Comparison of ENCODE assay signal across 10 mouse cellular contexts in genomic region chr6:31197631-31198338, GRCm38 (mm10).
DNase-seq lines count a peak whose midpoint lies in the region; ATAC-seq and TF ChIP-seq lines count a peak whose summit lies in the region.
"Had no signal": no experiment of that assay in that cellular context is flagged by ENCODE, and none has a peak within 500 bp of the region (broad histone marks: within the 10 kb centered on the region; RNA-seq: fewer than 3 reads in every experiment).

No protein-coding gene starts in this region.

- no peak for DNase-seq in kidney, adult 2 months
- peak; percentile 69 for DNase-seq in thymus, postnatal 4 days
- DNase-seq in thymus, adult 18-20 months, result no peak
- peak; percentile 49 to 55 for DNase-seq in cerebellum, postnatal 10 days
- no peak for DNase-seq in ovary, adult 18-20 months (ENCODE audit: low spot score)
- no peak for DNase-seq in hindbrain, embryonic 14.5 days (ENCODE audit: low spot score)
- DNase-seq: kidney, adult 11 months had no signal

- H3K9me3 ChIP-seq in kidney, embryonic 16.5 days (ENCODE audit: low read length), result no peaks in the 10 kb centered on the region
- no peaks in the 10 kb centered on the region for H3K9me3 ChIP-seq in hindbrain, embryonic 14.5 days (ENCODE audit: control insufficient read depth, low read length)
- H3K9me3 ChIP-seq in forebrain, embryonic 15.5 days, result no peaks in the 10 kb centered on the region

- no peak overlapping the region for H3K9ac ChIP-seq in kidney, embryonic 16.5 days (replicated peaks; ENCODE audit: low read length)
- H3K9ac ChIP-seq in hindbrain, embryonic 14.5 days, result no peak overlapping the region
- no peak overlapping the region for H3K9ac ChIP-seq in forebrain, embryonic 15.5 days (replicated peaks)

- no peak overlapping the region for H3K4me2 ChIP-seq in kidney, embryonic 16.5 days (replicated peaks; ENCODE audit: low read depth, low read length)
- H3K4me2 ChIP-seq in hindbrain, embryonic 14.5 days (replicated peaks), result no peak overlapping the region
- no peak overlapping the region for H3K4me2 ChIP-seq in forebrain, embryonic 15.5 days (replicated peaks)

- peaks cover 2% of the 10 kb centered on the region; the same call in 1 of the 2 replicates for H3K36me3 ChIP-seq in kidney, adult 2 months (ENCODE audit: control insufficient read depth, insufficient read depth, low read length)
- no peaks in the 10 kb centered on the region for H3K36me3 ChIP-seq in kidney, embryonic 16.5 days (ENCODE audit: insufficient read depth, low read length)
- no peaks in the 10 kb centered on the region for H3K36me3 ChIP-seq in hindbrain, embryonic 14.5 days (replicated peaks; ENCODE audit: control insufficient read depth, insufficient read depth)
- H3K36me3 ChIP-seq in forebrain, embryonic 15.5 days, result no peaks in the 10 kb centered on the region

- peak; percentile 48 for TF ChIP-seq CTCF in kidney, adult 2 months (conservative IDR thresholded peaks at IDR 0.05; ENCODE audit: insufficient read depth, insufficient read length, low read depth, low read length)

- peaks cover 24% of the 10 kb centered on the region for H3K4me1 ChIP-seq in kidney, adult 2 months (ENCODE audit: control insufficient read depth, insufficient read depth, low read length)
- H3K4me1 ChIP-seq in kidney, embryonic 16.5 days (ENCODE audit: insufficient read depth, low read length), result no peaks in the 10 kb centered on the region
- H3K4me1 ChIP-seq in hindbrain, embryonic 14.5 days (replicated peaks; ENCODE audit: control insufficient read depth, insufficient read depth, low read length), result no peaks in the 10 kb centered on the region
- no peaks in the 10 kb centered on the region for H3K4me1 ChIP-seq in forebrain, embryonic 15.5 days

- no peak for TF ChIP-seq POLR2A in kidney, adult 2 months (IDR thresholded peaks at IDR 0.05; ENCODE audit: low read depth, low read length)

- H3K4me3 ChIP-seq in kidney, adult 2 months (ENCODE audit: insufficient read depth, low read depth, low read length), result no peak overlapping the region
- H3K4me3 ChIP-seq in kidney, embryonic 16.5 days (ENCODE audit: low read length), result no peak overlapping the region
- H3K4me3 ChIP-seq in hindbrain, embryonic 14.5 days (replicated peaks; ENCODE audit: low read length), result no peak overlapping the region
- no peak overlapping the region for H3K4me3 ChIP-seq in forebrain, embryonic 15.5 days

- 55% methylated on average over 4 of the region's 4 CpGs for WGBS in kidney, adult 2 months
- WGBS in kidney, embryonic 16.5 days, result 62% methylated on average over 4 of the region's 4 CpGs
- WGBS in hindbrain, embryonic 14.5 days, result 66% methylated on average over 4 of the region's 4 CpGs
- 63% methylated on average over 4 of the region's 4 CpGs for WGBS in forebrain, embryonic 15.5 days

- H3K27ac ChIP-seq in kidney, adult 2 months (ENCODE audit: insufficient read depth, low read depth, low read length), result no peak overlapping the region
- no peak overlapping the region for H3K27ac ChIP-seq in kidney, embryonic 16.5 days (ENCODE audit: low read length)
- no peak overlapping the region for H3K27ac ChIP-seq in hindbrain, embryonic 14.5 days
- H3K27ac ChIP-seq in forebrain, embryonic 15.5 days (replicated peaks), result no peak overlapping the region

- no peaks in the 10 kb centered on the region for H3K27me3 ChIP-seq in kidney, adult 2 months (replicated peaks; ENCODE audit: control insufficient read depth, insufficient read depth, low read length)
- H3K27me3 ChIP-seq in kidney, embryonic 16.5 days (ENCODE audit: insufficient read depth, low read length), result no peaks in the 10 kb centered on the region
- H3K27me3 ChIP-seq in hindbrain, embryonic 14.5 days (ENCODE audit: control insufficient read depth, insufficient read depth, low read length), result no peaks in the 10 kb centered on the region
- no peaks in the 10 kb centered on the region for H3K27me3 ChIP-seq in forebrain, embryonic 15.5 days

- no peak for ATAC-seq in kidney, embryonic 16.5 days (ENCODE audit: low FRiP score, low TSS enrichment)
- ATAC-seq in hindbrain, embryonic 14.5 days (ENCODE audit: low FRiP score), result no peak
- ATAC-seq in forebrain, embryonic 15.5 days (replicated peaks), result no peak
- ATAC-seq: forebrain, embryonic 16.5 days had no signal

Comparison
In these comparisons a context has a peak if more than half of its experiments do, and no peak if none do; other contexts are left out.
1. DNase-seq: peak in thymus, postnatal 4 days (single experiment) and cerebellum, postnatal 10 days (2 of 2); none in kidney, adult 2 months (single experiment), thymus, adult 18-20 months (0 of 2), ovary, adult 18-20 months (single experiment) and hindbrain, embryonic 14.5 days (single experiment).